Mouse (Mus musculus): Measurements from ENCODE around the gene Sytl1.

DNA sequence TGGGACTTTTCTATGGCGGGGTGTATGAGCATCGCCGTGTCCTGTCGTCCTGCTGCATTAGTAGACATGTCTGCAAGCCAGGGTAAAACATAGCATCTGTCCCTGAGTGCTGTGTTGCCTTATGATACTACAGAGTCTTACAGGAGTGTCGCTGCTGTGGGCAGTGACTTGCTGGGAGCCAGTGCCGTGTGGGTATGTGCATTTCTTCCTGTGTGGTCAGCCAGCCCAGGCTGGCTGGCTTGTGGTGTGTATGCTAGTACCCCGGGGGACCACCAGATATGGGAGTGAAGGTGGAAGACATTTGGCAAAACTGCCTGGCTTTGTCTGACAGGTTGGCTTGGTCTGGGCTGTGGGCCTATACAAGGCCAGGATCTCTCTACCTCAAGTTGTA lies 543 bp downstream of the Sytl1 start:
- TF ChIP-seq USF1 (IDR thresholded peaks at IDR 0.05; ENCODE audit: low read depth) = no peak
- no peak for TF ChIP-seq POLR2AphosphoS2 (IDR thresholded peaks at IDR 0.05; ENCODE audit: insufficient read length, low read depth)
- TF ChIP-seq TCF3 (IDR thresholded peaks at IDR 0.05; ENCODE audit: insufficient read length, low read depth) = no peak
- no peak for TF ChIP-seq POLR2A (IDR thresholded peaks at IDR 0.05; ENCODE audit: insufficient read length, low read depth)
- TF ChIP-seq E2F4 (IDR thresholded peaks at IDR 0.05; ENCODE audit: insufficient read depth) = no peak
- TF ChIP-seq MAX (IDR thresholded peaks at IDR 0.05; ENCODE audit: low read depth) = no peak
- no peak for TF ChIP-seq TCF12 (IDR thresholded peaks at IDR 0.05; ENCODE audit: insufficient read depth, poor library complexity, severe bottlenecking)
- TF ChIP-seq CEBPB (IDR thresholded peaks at IDR 0.05; ENCODE audit: insufficient read depth, poor library complexity, severe bottlenecking) = no peak
- no peak for TF ChIP-seq MYOG (IDR thresholded peaks at IDR 0.05; ENCODE audit: control insufficient read depth in 1 of 3, insufficient read depth in 1 of 3, insufficient read length in 2 of 3, low read depth in 2 of 3)
- no peak for TF ChIP-seq MYOD1 (IDR thresholded peaks at IDR 0.05; ENCODE audit: control insufficient read depth in 1 of 3, insufficient read length in 2 of 3, low read depth in 2 of 3)
- TF ChIP-seq SRF (IDR thresholded peaks at IDR 0.05; ENCODE audit: control insufficient read depth, insufficient read length, low read depth) = no peak
- no peak for TF ChIP-seq REST (IDR thresholded peaks at IDR 0.05; ENCODE audit: insufficient read depth, insufficient read length)
